Mouse (Mus musculus): ENCODE results near the gene Cd209f.
"Not testable (repeated sequence)": the region's sequence is repeated elsewhere in the genome, so short reads cannot be mapped to it uniquely, and the experiment has no call there.

Cd209f gene

GRCm38 (mm10) chr8:4105735-4106134 lies at the start of gene Cd209f:
Gene Cd209f, minus strand, starts transcription at chr8:4105835.
- DNase-seq (ENCODE audit: low spot score in 2 of 2): not testable (repeated sequence)

DNA sequence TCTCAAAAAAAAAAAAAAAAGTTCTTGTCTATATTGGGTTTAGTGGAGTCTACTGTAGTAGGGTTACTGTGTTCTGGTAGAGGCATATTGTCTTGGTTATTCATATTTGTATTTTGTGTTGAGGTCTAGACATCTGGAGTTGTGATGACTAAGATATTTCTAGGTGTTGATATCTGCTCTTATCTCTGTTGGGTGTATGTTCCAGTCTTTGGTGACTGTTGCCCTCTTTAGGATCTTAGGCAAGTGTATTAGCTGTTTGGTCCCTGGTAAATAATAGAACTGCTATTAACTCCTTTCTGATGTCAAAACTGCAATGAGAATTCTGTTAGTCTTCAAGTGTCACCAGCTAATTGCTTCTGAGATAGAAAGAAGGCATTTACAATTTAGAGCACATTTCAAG lies 49.2 kb upstream of the Cd209f start:
- no peak for DNase-seq (ENCODE audit: low spot score in 2 of 2)

DNA sequence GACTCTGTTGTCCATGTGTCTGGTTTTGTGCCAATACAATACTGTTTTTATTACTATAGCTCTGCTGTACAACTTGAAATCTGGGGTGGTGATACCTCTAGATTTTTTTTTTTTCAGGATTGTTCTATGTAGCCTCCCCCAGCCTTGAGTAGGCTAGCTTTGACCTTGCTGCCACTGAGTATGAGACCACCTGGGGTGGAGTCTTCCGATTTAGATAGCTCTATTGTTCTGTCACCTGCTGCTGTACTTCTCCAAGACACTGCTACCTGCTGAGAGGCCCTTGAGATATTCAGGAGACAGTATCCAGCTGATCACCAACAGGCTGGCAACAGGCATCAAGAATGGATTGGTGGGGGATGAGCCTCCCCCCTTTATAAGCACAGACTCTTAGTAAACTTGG lies 41.6 kb upstream of the Cd209f start:
- DNase-seq (ENCODE audit: low spot score in 2 of 2): no peak

- DNase-seq (ENCODE audit: low spot score in 2 of 2): no peak
Observed at GRCm38 (mm10) chr8:4141721-4142120, 36.1 kb upstream of the Cd209f start.

DNA sequence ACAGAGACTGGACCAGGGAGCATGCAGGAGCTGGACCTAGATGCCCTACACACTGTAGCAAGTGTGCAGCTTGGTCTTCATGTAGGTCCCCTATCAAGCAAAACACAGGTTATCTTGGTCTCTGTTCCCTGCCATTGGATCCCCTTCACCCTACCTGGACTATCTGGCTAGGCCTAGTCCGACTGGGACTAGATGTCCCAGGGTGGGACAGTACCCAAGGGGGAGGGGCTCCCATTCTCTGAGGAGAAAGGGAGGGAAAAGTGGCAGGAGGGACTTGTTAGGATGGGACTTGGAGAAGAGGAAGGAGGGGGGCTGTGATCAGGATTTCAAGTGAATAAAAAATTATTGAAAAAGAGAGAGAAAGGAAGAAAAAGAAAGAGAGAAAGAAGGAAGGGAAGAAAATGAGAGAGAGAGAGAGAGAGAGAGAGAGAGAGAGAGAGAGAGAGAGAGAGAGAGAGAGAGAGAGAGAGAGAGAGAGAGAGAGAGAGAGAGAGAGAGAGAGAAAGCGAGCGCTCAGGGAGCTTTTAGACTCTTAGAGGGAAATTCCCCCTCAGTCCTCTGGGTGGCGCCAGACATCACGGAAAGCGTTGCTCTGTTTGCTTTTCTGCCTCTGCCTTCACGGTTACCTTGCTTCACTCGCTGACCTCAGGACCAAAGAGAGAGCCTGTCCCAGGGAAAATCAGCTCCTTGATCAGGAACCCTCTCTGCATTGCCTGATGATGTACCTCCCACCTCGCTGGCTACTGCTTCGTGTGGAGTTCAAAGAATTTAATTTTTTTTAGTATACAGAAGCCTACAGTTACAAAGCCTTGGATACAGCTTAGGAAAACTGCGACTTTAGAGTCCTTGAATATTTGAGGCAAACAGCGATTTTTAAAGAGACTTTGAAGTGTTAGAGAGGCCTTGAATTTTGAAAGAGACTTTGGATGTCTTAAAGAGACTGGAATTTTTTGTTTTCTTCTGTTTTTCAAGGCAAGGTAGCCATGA lies 34.3 kb upstream of the Cd209f start:
- peak; percentile 36 to 73 for DNase-seq (ENCODE audit: low spot score in 2 of 2)

- no peak for DNase-seq (ENCODE audit: low spot score in 2 of 2)
Observed at GRCm38 (mm10) chr8:4133798-4134197, 28.2 kb upstream of the Cd209f start, which contains the start of gene Cd209g. Gene Cd209g, plus strand, starts transcription at chr8:4134098.

DNA sequence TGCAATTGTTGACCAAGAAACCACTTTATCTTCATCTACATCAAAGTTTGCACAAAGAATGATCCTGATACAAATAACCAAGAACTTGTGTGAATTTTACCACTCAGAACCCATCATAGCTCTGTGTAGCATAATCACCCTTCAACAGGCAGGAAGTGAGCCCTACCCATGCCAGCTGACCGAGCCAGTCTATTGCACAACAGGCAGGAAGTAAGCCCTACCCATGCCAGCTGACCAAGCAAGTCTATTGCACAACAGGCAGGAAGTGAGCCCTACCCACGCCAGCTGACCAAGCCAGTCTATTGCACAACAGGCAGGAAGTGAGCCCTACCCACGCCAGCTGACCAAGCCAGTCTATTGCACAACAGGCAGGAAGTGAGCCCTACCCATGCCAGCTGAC lies 17.1 kb downstream of the Cd209f start:
- DNase-seq (ENCODE audit: low spot score in 2 of 2): not testable (repeated sequence)

DNA sequence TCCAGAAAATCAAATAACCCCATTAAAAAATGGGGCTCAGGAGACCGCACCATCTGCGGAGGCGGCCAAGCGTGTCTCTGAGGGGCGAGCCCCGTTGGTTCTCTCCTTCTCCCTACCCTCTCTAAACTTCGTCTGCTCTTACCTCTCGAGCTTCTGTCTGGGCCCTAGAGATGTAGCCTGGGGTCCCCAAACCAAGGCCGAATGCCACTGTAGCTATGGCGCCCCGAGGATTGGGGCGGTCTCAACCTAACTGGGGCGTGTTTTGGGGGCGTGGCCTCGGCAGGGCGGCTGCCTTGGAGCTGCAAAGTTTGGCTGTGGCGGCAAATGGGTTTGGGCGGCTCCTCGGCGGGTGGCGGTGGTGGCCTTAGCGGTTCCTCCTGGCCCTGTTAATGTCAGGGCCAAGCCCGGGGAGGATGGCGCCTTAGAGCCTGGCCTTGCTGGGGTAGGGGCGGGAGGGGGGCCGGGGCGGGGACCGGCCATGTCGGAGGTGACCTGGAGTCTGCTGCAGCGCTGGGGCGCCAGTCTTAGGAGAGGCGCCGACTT lies 18.4 kb downstream of the Cd209f start:
- peak in 1 of 2 experiments; percentile 2 for DNase-seq (ENCODE audit: low spot score in 2 of 2)
